Mouse (Mus musculus) kidney, embryonic 16.5 days (tissue): Measurements from ENCODE around the gene Enah. TPM values are rescaled to one million over a fixed set of nuclear protein-coding genes. Genes with fewer than 3 reads are reported as not detected.

Experiments used
- ATAC-seq: fragments of 200-750 bp; cut with Nextera tagmentation; 2 replicates; pipeline ENCODE4 v1.8.0; 2017; ENCODE audit warnings: moderate TSS enrichment; ENCODE audit not compliant: low FRiP score, low TSS enrichment
- H3K27ac ChIP-seq: fragments of 300-500 bp; sonication (generic); 2 replicates; pipeline ENCODE4 v1.5.1; 2014; ENCODE audit warnings: low read length
- H3K27me3 ChIP-seq: fragments of 300-500 bp; sonication (generic); 2 replicates; pipeline ENCODE4 v1.6.1; 2014; ENCODE audit warnings: low read length, control low read depth, mixed read lengths; ENCODE audit not compliant: insufficient read depth
- H3K36me3 ChIP-seq: fragments of 300-500 bp; sonication (generic); 2 replicates; pipeline ENCODE4 v1.6.1; 2014; ENCODE audit warnings: low read length, control low read depth, mixed read lengths; ENCODE audit not compliant: insufficient read depth
- H3K4me1 ChIP-seq: fragments of 300-500 bp; sonication (generic); 2 replicates; pipeline ENCODE4 v1.6.1; 2014; ENCODE audit warnings: low read length, control low read depth, mixed read lengths; ENCODE audit not compliant: insufficient read depth
- H3K4me2 ChIP-seq: fragments of 300-500 bp; sonication (generic); replicated peaks from 2 replicates; pipeline ENCODE4 v1.6.1; 2014; ENCODE audit warnings: low read depth, low read length
- H3K4me3 ChIP-seq: fragments of 300-500 bp; sonication (generic); 2 replicates; pipeline ENCODE4 v1.5.1; 2014; ENCODE audit warnings: mild to moderate bottlenecking, low read length
- H3K9ac ChIP-seq: fragments of 300-500 bp; sonication (generic); replicated peaks from 2 replicates; pipeline ENCODE4 v1.6.1; 2014; ENCODE audit warnings: low read length
- H3K9me3 ChIP-seq: fragments of 300-500 bp; sonication (generic); 2 replicates; pipeline ENCODE4 v1.6.1; 2016; ENCODE audit warnings: low read length, control low read depth
- WGBS: fragments of 180-500 bp; shearing (Covaris S2); extraction: QIAGEN DNeasy Blood & Tissue Kit; methylation state at CpG from one replicate; pipeline ENCODE4 v1.1.7; 2014; 5-methylcytosine and 5-hydroxymethylcytosine counted together
- polyA plus RNA-seq: library from polyadenylated mRNA; unstranded; fragments of >200 nt; fragmentation: Nextera tagmentation; extraction: Ambion mirVana; gene quantifications from 2 replicates; pipeline ENCODE4 v1.2.1, GENCODE M21; 2015

Enah gene
- polyA plus RNA-seq, 1 experiment from 2014 or later = 10.8 TPM

GRCm38 (mm10) chr1:182054651-182055050 is 34.9 kb upstream of the Enah start:
- no peaks in the 10 kb centered on the region for H3K36me3 ChIP-seq
- no peaks in the 10 kb centered on the region for H3K9me3 ChIP-seq
- H3K4me1 ChIP-seq = peaks cover 8% of the 10 kb centered on the region; the same call in 1 of the 2 replicates
- no peak overlapping the region for H3K4me3 ChIP-seq
- WGBS = 89% methylated on average over 6 of the region's 6 CpGs
- ATAC-seq = no peak
- no peak overlapping the region for H3K27ac ChIP-seq
- H3K9ac ChIP-seq = no peak overlapping the region
- H3K4me2 ChIP-seq = no peak overlapping the region
- H3K27me3 ChIP-seq = no peaks in the 10 kb centered on the region

GRCm38 (mm10) chr1:182052973-182053372 is 33.2 kb upstream of the Enah start:
- no peak overlapping the region for H3K27ac ChIP-seq
- H3K4me2 ChIP-seq = no peak overlapping the region
- H3K36me3 ChIP-seq = no peaks in the 10 kb centered on the region
- H3K4me3 ChIP-seq = no peak overlapping the region
- 32% methylated on average over 10 of the region's 10 CpGs for whole genome bisulfite sequencing
- H3K9me3 ChIP-seq = no peaks in the 10 kb centered on the region
- ATAC-seq = no peak
- no peaks in the 10 kb centered on the region for H3K27me3 ChIP-seq
- H3K4me1 ChIP-seq = peaks cover 8% of the 10 kb centered on the region; the same call in 1 of the 2 replicates
- H3K9ac ChIP-seq = no peak overlapping the region

- ATAC-seq = no peak
- no peak overlapping the region for H3K27ac ChIP-seq
- H3K4me3 ChIP-seq = no peak overlapping the region
- H3K27me3 ChIP-seq = no peaks in the 10 kb centered on the region
- H3K4me2 ChIP-seq = no peak overlapping the region
- 72% methylated on average over 7 of the region's 7 CpGs for WGBS
- H3K9me3 ChIP-seq = no peaks in the 10 kb centered on the region
- H3K4me1 ChIP-seq = peaks cover 8% of the 10 kb centered on the region; the same call in 1 of the 2 replicates
- H3K9ac ChIP-seq = no peak overlapping the region
- no peaks in the 10 kb centered on the region for H3K36me3 ChIP-seq
These were observed 32.6 kb upstream of the Enah start for GRCm38 (mm10) chr1:182052385-182052784.

- no peaks in the 10 kb centered on the region for H3K4me1 ChIP-seq
- H3K9ac ChIP-seq = no peak overlapping the region
- no peaks in the 10 kb centered on the region for H3K9me3 ChIP-seq
- no peaks in the 10 kb centered on the region for H3K27me3 ChIP-seq
- H3K4me2 ChIP-seq = no peak overlapping the region
- WGBS = 21% methylated on average over 7 of the region's 7 CpGs
- no peak overlapping the region for H3K27ac ChIP-seq
- no peak overlapping the region for H3K4me3 ChIP-seq
- 0 out of 2 replicates have a peak, but pooled peaks have one; percentile 65 for ATAC-seq
- no peaks in the 10 kb centered on the region for H3K36me3 ChIP-seq
These were observed 30.0 kb upstream of the Enah start for GRCm38 (mm10) chr1:182049813-182050212.

- ATAC-seq = no peak
- WGBS = 83% methylated on average over 4 of the region's 4 CpGs
- no peak overlapping the region for H3K9ac ChIP-seq
These were observed 28.3 kb upstream of the Enah start for GRCm38 (mm10) chr1:182048101-182048500.

GRCm38 (mm10) chr1:182047016-182047690 is 27.4 kb upstream of the Enah start:
- Histone ChIP-seq H3K4me1 (no peaks in the 10 kb centered on the region), H3K27ac (no peak overlapping the region), H3K9ac (no peak overlapping the region), H3K36me3 (no peaks in the 10 kb centered on the region), H3K4me2 (no peak overlapping the region), H3K9me3 (no peaks in the 10 kb centered on the region), H3K27me3 (no peaks in the 10 kb centered on the region), H3K4me3 (no peak overlapping the region)
- ATAC-seq = no peak
- 93% methylated on average over 3 of the region's 3 CpGs for WGBS

More at GRCm38 (mm10) chr1:182048101-182048500, 28.3 kb upstream of the Enah start:
- Histone ChIP-seq H3K4me1 (no peaks in the 10 kb centered on the region), H3K27ac (no peak overlapping the region), H3K4me3 (no peak overlapping the region), H3K4me2 (no peak overlapping the region), H3K9me3 (no peaks in the 10 kb centered on the region), H3K36me3 (no peaks in the 10 kb centered on the region), H3K27me3 (no peaks in the 10 kb centered on the region)

- Histone ChIP-seq H3K4me1 (no peaks in the 10 kb centered on the region), H3K9ac (no peak overlapping the region), H3K9me3 (no peaks in the 10 kb centered on the region), H3K27me3 (no peaks in the 10 kb centered on the region), H3K4me3 (no peak overlapping the region), H3K4me2 (no peak overlapping the region), H3K36me3 (no peaks in the 10 kb centered on the region), H3K27ac (no peak overlapping the region)
- WGBS = 86% methylated on average over 4 of the region's 4 CpGs
- ATAC-seq = no peak
These were observed 25.4 kb upstream of the Enah start for GRCm38 (mm10) chr1:182045208-182045607.

- H3K4me2 ChIP-seq = no peak overlapping the region
- WGBS = 88% methylated on average over 3 of the region's 3 CpGs
- no peak for ATAC-seq
These were observed 20.7 kb upstream of the Enah start for GRCm38 (mm10) chr1:182040538-182040937.

GRCm38 (mm10) chr1:182031757-182032156 is 12.0 kb upstream of the Enah start:
- Histone ChIP-seq H3K4me2 (no peak overlapping the region), H3K9ac (no peak overlapping the region), H3K4me3 (no peak overlapping the region), H3K36me3 (no peaks in the 10 kb centered on the region), H3K4me1 (0 out of 2 replicates have a peak, but pooled peaks cover 3% of the 10 kb centered on the region), H3K27ac (no peak overlapping the region), H3K9me3 (no peaks in the 10 kb centered on the region), H3K27me3 (no peaks in the 10 kb centered on the region)
- no peak for ATAC-seq

More at GRCm38 (mm10) chr1:182040538-182040937, 20.7 kb upstream of the Enah start:
- no peaks in the 10 kb centered on the region for H3K36me3 ChIP-seq
- no peaks in the 10 kb centered on the region for H3K4me1 ChIP-seq
- H3K27me3 ChIP-seq = no peaks in the 10 kb centered on the region
- H3K4me3 ChIP-seq = no peak overlapping the region
- H3K9me3 ChIP-seq = no peaks in the 10 kb centered on the region
- H3K27ac ChIP-seq = no peak overlapping the region
- H3K9ac ChIP-seq = no peak overlapping the region

GRCm38 (mm10) chr1:182031066-182031465 is 11.3 kb upstream of the Enah start:
- no peak overlapping the region for H3K9ac ChIP-seq
- H3K36me3 ChIP-seq = no peaks in the 10 kb centered on the region
- WGBS = 80% methylated on average over 6 of the region's 6 CpGs
- no peak overlapping the region for H3K4me2 ChIP-seq
- no peaks in the 10 kb centered on the region for H3K9me3 ChIP-seq
- no peak overlapping the region for H3K27ac ChIP-seq
- H3K27me3 ChIP-seq = no peaks in the 10 kb centered on the region
- no peak for ATAC-seq
- H3K4me1 ChIP-seq = 0 out of 2 replicates have a peak, but pooled peaks cover 3% of the 10 kb centered on the region
- H3K4me3 ChIP-seq = no peak overlapping the region
